Mouse (Mus musculus) c-Kit-positive CD71-positive TER-119-positive erythroid progenitor cells, embryonic 14.5 days (primary cell): Measurements from ENCODE around the gene Olfr1225.
"Not testable (repeated sequence)": the region's sequence is repeated elsewhere in the genome, so short reads cannot be mapped to it uniquely, and the experiment has no call there.

ENCODE experiments used
- DNase-seq: peaks from one replicate; pipeline ENCODE4 v3.0.0-alpha.2; 2013; ENCODE audit warnings: low spot score

Olfr1225 gene

DNA sequence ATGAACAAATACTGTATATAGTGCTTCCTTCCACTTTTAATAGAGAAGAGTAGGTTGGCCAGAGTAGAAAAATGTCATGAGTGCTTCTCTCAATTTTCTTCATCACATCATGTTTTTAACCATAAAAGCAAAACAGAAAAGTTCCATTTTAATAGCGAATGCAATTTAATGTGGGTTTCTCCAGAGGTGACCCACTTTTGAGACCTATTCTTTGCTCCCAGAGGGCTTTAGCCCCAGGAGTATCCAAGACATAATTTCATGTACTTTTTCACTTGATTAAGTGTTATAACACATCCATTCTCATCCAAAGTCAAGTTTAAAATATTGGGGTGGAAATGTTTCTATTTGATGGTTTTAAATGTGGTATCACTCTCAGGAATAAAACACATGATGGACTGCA is at the start of gene Olfr1225:
TSS of gene Olfr1225 (minus strand) at position 101 of the 400 bp plus-strand sequence.
- no peak for DNase-seq

DNA sequence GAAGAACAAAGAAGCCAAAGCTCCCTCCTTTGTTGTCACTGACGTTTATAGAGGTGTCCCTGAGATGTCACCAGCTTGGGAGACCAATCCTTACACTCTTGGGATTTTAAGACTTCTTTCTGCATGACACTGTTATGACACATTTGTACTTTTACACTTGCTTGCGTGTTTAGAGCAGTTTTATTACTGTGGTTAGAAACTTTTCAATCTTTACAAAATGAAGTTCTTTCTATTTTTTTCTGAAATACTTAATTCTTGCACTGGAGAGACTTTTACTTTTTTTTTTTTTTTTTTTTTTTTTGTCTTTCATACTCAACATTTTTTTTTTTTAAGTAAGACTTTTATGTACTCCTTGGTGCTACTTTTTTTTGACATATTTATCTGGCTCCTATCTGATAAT is 25.5 kb upstream of the Olfr1225 start, which contains the start of gene Olfr1226:
TSS of gene Olfr1226 (minus strand) at position 101 of the 400 bp plus-strand sequence.
- no peak for DNase-seq

GRCm38 (mm10) chr2:89196325-89196982 is 22.0 kb upstream of the Olfr1225 start:
- DNase-seq = no peak

DNA sequence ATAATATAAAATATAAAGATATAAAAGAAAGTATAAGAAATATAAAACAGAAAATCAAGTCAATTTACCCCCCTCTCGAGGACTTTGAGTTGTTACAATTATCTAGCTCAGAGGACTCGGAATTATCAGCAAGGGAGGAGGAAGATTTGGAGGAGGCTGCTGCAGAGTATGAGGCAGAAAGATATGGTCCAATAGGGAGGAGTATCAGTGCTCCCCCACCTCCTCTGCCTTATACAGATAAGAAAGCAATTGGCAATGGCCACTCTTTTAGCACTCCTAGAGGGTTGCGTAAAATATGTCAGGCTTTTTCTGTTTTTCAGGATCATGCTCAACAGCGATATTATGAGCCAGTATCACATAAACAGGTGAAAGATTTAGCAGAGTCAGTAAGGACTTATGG is 9.8 kb downstream of the Olfr1225 start:
- not testable (repeated sequence) for DNase-seq

- not testable (repeated sequence) for DNase-seq
Observed at GRCm38 (mm10) chr2:89163991-89164390, 10.5 kb downstream of the Olfr1225 start, which contains the start of gene Olfr1224-ps1. Gene Olfr1224-ps1, minus strand, starts transcription at chr2:89164091.

DNA sequence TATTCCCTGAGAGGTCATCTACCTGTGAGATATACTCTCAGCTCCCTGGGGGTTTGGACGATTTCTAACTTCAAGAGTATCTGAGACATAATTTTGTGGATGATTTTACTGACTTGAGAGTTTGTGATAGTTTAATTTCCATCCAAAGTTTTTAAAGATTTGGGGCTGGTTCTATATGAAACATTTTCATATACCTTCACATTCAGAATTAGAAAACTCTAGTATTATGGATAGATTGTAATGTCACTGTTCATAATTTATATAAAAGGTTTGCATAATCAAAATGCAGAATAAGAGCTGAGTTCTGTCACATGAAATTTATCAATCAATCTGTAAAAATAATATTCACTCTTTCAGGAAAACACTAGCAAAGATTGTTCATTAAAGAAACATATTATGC is 23.0 kb downstream of the Olfr1225 start, which contains the start of gene Olfr1223:
TSS of gene Olfr1223 (minus strand) at position 101 of the 400 bp plus-strand sequence.
- no peak for DNase-seq

- no peak for DNase-seq
Observed at GRCm38 (mm10) chr2:89132954-89133353, 41.5 kb downstream of the Olfr1225 start, which contains the start of gene Olfr1222. Gene Olfr1222, minus strand, starts transcription at chr2:89133054.
